Mouse (Mus musculus): Measurements from ENCODE around the gene Gbp7.

DNA sequence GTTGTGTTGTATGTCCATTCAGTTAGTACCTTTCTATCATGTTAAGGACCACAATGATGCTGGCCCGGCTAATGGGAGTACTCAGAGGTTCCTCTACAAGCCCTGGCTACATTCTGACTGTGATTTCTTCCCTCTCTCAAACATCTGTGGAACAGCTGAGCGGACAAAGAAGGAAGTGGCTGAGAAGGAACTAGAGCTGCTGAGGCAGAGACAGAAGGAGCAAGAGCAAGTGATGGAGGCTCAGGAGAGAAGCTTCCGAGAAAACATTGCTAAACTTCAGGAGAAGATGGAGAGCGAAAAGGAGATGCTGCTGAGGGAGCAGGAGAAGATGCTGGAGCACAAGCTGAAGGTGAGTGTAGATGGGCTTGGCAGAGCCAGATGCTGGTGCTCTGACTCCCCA lies 40.6 kb downstream of the Gbp7 start:
- TF ChIP-seq CTCF (IDR thresholded peaks at IDR 0.05; ENCODE audit: low read depth, low read length) (no peak), POLR2A (IDR thresholded peaks at IDR 0.05; ENCODE audit: borderline replicate concordance, low read depth, low read length) (no peak)
